Mouse (Mus musculus) testis, adult 2 months (tissue): ENCODE measurements around the gene Grik3. TPM values are rescaled to one million over a fixed set of nuclear protein-coding genes. Genes with fewer than 3 reads are reported as not detected.

ENCODE experiments used
- H3K27ac ChIP-seq: fragments of 200-500 bp; 2 replicates; pipeline ENCODE4 v1.5.1; 2012; ENCODE audit warnings: low read depth, low read length; ENCODE audit not compliant: control insufficient read depth, insufficient read depth
- H3K27me3 ChIP-seq: fragments of 200-500 bp; 2 replicates; pipeline ENCODE4 v1.6.1; 2012; ENCODE audit warnings: mild to moderate bottlenecking, low read length, moderate library complexity; ENCODE audit not compliant: control insufficient read depth, insufficient read depth
- H3K36me3 ChIP-seq: fragments of 200-500 bp; 2 replicates; pipeline ENCODE4 v1.6.1; 2012; ENCODE audit warnings: mild to moderate bottlenecking, low read length; ENCODE audit not compliant: control insufficient read depth, insufficient read depth
- H3K4me1 ChIP-seq: fragments of 200-500 bp; 2 replicates; pipeline ENCODE4 v1.6.1; 2012; ENCODE audit warnings: low read length; ENCODE audit not compliant: control insufficient read depth, insufficient read depth
- H3K4me3 ChIP-seq: fragments of 200-500 bp; 2 replicates; pipeline ENCODE4 v1.5.1; 2012; ENCODE audit warnings: low read depth, mild to moderate bottlenecking, low read length, moderate library complexity, mixed read lengths; ENCODE audit not compliant: control insufficient read depth
- CTCF ChIP-seq: fragments of 200-500 bp; IDR thresholded peaks from 2 replicates; pipeline ENCODE4 v1.5.1; 2012; ENCODE audit warnings: low read depth, mild to moderate bottlenecking, inconsistent platforms, low read length, moderate library complexity; ENCODE audit not compliant: control insufficient read depth, insufficient read depth, insufficient replicate concordance
- POLR2A ChIP-seq: fragments of 200-500 bp; IDR thresholded peaks from 2 replicates; pipeline ENCODE4 v1.6.1; 2012; ENCODE audit warnings: low read depth, mild to moderate bottlenecking, inconsistent platforms, low read length, moderate library complexity; ENCODE audit not compliant: control insufficient read depth
- polyA plus RNA-seq: library from polyadenylated mRNA; depleted of rRNA; stranded (reverse); fragments of >200 nt; gene quantifications from 2 replicates; pipeline ENCODE4 v1.2.3, GENCODE M21; 2012

Grik3 gene
- polyA plus RNA-seq, 1 experiment = 0.38 TPM

DNA sequence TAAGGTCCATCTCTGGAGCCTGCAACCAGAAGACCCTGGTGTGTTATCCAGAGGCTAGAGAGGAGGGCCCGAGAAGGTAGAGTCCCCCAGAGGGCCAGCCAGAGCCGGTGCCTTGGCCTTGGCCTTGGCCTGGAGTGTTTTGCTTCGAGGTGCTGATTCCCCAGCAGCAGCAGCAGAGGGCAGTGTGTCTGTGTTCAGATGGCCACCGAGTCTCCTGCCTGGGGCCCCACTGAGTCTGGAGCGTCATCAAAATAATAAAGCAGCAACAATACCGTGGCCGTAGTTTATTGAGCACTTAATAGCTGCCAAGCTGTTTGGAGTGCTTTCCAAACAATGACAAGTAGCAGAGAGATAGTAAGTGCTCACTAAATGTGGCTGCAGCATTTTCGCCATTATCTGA is 5.0 kb downstream of the Grik3 start:
- H3K4me1 ChIP-seq = peaks cover 9% of the 10 kb centered on the region
- TF ChIP-seq POLR2A = no peak
- TF ChIP-seq CTCF = no peak
- H3K27ac ChIP-seq = no peak overlapping the region
- H3K36me3 ChIP-seq = no peaks in the 10 kb centered on the region
- H3K27me3 ChIP-seq = no peaks in the 10 kb centered on the region; the same call in 1 of the 2 replicates
- H3K4me3 ChIP-seq = no peak overlapping the region

DNA sequence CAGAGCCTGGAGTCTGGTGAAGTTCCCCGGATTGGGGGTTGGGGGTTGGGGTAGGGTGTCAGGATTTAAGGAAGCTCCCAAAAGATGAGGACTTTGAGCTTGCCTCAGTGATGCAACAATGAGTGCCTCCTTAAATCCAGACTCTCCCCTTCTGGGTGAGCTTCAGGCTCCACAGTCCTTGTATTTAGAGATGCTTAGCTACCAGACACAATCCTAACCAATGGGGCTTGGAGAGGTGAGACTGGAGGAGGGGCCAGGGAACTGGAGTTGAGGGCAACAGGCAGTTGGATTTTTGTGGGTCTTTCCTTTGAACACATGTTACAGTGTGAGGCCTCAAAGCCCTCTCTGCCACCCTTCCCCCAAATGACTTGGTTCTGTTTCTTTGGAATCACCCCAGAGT is 6.5 kb downstream of the Grik3 start:
- H3K27me3 ChIP-seq = no peaks in the 10 kb centered on the region
- no peaks in the 10 kb centered on the region for H3K4me1 ChIP-seq
- H3K36me3 ChIP-seq = no peaks in the 10 kb centered on the region
- H3K27ac ChIP-seq = no peak overlapping the region
- H3K4me3 ChIP-seq = no peak overlapping the region
- no peak for TF ChIP-seq POLR2A

DNA sequence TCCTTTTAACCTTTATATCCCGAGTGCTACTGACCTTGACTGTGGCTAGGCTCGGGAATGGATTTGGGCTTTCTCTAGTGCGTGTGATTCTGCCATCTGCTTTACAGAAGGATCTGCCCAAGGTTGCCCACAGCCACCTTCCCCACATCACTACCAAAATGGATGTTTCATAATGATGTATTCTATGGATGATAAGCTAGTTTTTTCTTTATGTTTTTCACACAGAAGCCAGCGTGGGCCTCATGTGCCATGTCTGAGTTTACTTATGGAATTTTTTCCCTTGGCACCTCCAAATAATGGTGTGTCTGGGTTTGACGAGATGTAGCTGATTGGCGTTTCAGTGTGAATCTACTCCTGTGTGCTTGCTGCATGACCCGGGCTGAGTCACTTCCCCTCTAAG is 7.0 kb downstream of the Grik3 start:
- Histone ChIP-seq H3K4me1 (no peaks in the 10 kb centered on the region), H3K27me3 (no peaks in the 10 kb centered on the region), H3K27ac (no peak overlapping the region), H3K4me3 (no peak overlapping the region), H3K36me3 (no peaks in the 10 kb centered on the region)
- TF ChIP-seq POLR2A = no peak
- no peak for TF ChIP-seq CTCF

DNA sequence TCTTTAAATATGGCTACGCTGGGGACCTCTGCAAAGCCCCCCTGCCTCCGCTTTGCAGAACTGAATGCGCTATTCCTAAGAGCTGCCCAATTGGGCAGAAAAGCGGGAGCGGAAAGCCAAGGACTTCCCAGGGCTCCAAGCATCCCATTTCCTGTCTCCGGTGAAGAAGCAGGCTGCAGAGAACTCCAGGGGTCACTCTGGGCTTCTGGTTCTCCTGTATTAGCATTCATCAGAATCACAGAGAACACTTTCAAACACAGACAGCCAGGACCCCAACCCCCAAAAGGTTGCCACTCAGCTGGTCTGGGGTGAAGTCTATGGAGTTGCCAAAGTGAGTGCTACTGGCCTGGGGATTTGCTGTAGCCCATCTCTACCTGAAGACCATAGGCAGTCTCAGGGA is 8.4 kb downstream of the Grik3 start:
- H3K27ac ChIP-seq = no peak overlapping the region

DNA sequence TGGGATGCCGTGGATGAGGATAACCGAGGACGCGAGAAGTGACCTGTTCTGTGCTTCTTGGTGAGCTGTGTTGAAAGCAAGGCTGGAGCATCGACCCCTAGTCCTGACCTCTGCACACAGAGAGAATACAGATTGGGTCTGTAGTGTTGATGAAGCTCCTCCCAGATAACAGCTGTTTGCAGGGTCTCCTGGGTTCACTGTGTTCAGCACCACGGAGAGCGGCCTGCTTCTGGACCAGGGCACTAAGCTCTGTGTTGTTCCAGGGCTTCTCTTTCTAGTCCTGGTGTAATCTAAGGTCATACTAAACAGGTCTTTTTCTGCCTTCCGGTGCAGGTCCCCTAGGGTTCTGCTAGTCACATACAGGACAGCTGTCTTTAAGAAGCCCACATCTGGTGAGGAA is 12.4 kb downstream of the Grik3 start:
- Histone ChIP-seq H3K36me3 (no peaks in the 10 kb centered on the region), H3K27me3 (no peaks in the 10 kb centered on the region), H3K4me1 (no peaks in the 10 kb centered on the region), H3K27ac (no peak overlapping the region), H3K4me3 (no peak overlapping the region)
- TF ChIP-seq POLR2A (no peak), CTCF (no peak)

More for the DNA sequence above, 8.4 kb downstream of the Grik3 start:
- no peak for TF ChIP-seq POLR2A
- H3K4me3 ChIP-seq = no peak overlapping the region
- H3K27me3 ChIP-seq = no peaks in the 10 kb centered on the region
- no peaks in the 10 kb centered on the region for H3K4me1 ChIP-seq
- H3K36me3 ChIP-seq = no peaks in the 10 kb centered on the region

DNA sequence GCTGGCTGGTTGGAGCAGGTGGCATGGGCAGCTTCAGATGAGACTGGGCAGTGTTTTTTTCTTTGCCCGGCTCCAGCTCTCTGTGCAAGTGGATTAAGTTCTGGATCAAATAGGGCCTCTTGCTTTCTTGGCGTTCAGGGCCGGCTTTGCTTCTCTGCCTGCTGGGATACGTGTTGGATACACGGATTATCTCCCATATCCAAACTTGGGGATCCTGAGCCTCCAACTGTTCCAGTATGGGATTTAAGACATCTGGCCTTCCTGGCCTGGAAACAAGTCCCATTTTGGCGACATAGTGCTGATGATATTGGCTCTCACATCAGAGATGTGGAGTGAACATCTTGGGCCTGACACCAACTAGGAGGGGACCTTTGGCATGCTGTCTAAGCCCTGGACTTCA is 21.9 kb downstream of the Grik3 start:
- no peak for TF ChIP-seq POLR2A
- no peak for TF ChIP-seq CTCF
- Histone ChIP-seq H3K27ac (no peak overlapping the region), H3K4me3 (no peak overlapping the region)

DNA sequence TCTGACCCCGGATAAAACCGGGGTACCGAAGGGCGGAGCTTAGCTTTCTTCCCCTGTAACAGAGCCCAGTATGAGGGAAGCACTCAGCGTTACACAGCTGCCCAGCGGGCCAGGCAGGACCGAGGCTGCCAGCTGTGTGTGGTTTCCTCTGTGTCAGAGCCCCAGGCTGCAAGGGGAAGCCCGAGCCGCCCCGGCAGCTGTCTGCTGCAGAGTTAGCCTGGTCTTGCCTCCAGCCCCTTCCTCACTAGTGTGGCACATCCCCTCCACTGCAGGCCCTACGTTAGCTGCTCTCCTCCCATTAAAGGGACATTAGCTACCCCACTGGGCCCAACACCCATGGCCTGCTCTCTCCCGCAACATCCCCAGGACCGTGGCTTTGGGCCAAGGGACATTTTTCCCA is 25.1 kb downstream of the Grik3 start:
- no peaks in the 10 kb centered on the region for H3K27me3 ChIP-seq
- H3K4me1 ChIP-seq = no peaks in the 10 kb centered on the region
- no peak overlapping the region for H3K27ac ChIP-seq
- no peak overlapping the region for H3K4me3 ChIP-seq
- TF ChIP-seq POLR2A (no peak), CTCF (no peak)
- H3K36me3 ChIP-seq = no peaks in the 10 kb centered on the region

More for the DNA sequence above, 21.9 kb downstream of the Grik3 start:
- no peaks in the 10 kb centered on the region for H3K36me3 ChIP-seq
- peaks cover 2% of the 10 kb centered on the region; the same call in 1 of the 2 replicates for H3K4me1 ChIP-seq
- H3K27me3 ChIP-seq = no peaks in the 10 kb centered on the region

DNA sequence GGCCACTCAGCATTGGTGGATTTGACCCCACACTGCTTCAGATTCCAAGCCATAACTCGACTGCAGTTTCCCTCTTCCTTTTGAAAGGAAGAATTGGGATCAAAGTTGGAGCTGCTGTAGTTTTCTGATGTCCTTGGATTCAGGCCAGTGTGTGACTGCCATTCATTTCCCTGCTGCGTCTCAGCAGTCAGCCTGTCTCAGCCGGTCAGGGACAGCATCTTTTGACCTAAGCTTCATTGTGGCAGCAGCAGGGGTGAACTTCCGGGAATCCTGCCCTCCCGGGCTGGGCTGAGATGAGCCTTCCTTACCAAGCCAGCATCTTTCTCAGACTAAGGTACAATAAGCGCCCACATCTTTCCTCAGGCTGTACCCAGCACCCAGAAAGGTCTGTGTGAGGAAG is 26.1 kb downstream of the Grik3 start:
- H3K36me3 ChIP-seq = no peaks in the 10 kb centered on the region
- no peaks in the 10 kb centered on the region for H3K27me3 ChIP-seq
- H3K27ac ChIP-seq = no peak overlapping the region
- no peak overlapping the region for H3K4me3 ChIP-seq
- TF ChIP-seq POLR2A = no peak
- no peak for TF ChIP-seq CTCF
- no peaks in the 10 kb centered on the region for H3K4me1 ChIP-seq
